Mouse (Mus musculus) WW6 (cell line): ENCODE measurements around the gene Tm7sf2.

Experiments used
- DNase-seq: peaks from one replicate; pipeline ENCODE4 v3.0.0-alpha.2; 2013; ENCODE audit warnings: low read depth, low spot score

Gene Tm7sf2

GRCm38 (mm10) chr19:6067724-6068415 is at the start of gene Tm7sf2:
Gene Tm7sf2 (minus strand): TSS chr19:6068373.
- DNase-seq = peak; percentile 78

DNA sequence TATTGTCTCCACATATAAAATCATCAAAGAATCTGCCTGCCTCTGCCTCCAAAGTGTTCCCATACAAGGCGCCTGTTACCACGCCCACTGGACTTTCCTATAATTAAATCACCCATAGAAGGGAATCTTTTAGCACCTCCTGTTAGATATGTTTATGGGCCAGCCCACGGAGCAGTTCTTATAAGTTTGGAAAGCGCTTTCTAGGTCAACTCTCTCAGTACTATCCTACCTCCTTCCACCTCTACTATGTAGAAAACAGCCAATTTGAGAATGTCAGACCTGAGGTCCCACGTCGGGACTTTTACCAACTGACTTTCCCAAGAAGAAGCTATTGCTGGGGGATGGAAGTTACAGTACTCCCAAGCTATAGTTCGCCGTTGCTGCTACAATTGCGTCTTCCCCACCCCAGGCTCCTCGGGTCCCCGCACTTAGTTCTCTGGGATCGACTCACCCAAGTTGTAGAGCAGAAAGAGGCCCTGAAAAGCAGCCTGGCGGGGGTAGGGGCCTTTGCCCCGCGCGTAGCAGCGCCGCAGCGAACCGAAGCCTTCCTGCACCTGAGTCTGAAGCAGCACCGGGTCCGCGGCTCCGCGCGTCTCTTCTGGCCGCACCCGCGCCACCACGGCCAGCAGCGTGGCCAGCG is 49.3 kb upstream of the Tm7sf2 start:
- no peak for DNase-seq

DNA sequence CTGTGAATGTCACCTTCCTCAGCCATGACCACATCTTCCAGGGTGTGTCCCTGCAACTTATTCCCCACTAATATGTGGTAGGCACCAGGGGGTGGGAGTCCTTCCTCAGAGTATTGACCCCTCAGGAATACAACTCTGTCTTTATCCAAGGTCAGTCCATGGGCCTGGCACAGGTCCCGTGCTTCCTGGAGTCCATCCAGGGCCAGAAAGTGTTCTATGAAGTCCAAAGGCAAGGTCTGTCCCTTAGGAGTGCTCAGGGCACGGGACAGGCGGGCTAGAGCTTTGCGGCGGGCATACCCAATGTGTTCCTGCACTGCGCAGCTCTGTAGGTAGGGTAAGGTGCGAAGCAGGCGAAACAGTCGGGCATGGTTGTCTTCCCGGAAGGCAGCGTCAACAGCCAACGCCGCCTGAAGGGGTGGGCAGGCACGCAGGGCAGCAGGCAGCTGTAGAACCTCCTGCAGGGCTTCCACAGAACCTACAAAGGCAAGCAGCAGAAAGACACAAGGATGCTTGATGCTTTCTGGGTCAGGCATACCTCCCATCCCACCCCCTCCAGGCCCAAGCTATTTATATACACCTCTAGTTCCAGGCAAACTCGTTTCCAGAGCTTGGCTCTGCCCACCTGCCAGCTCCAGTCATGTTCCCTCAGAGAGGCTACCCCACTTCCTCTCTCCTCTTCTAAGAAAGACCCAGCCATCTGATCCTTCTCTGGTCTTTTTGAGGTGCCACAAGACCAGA is 48.1 kb upstream of the Tm7sf2 start:
- no peak for DNase-seq

DNA sequence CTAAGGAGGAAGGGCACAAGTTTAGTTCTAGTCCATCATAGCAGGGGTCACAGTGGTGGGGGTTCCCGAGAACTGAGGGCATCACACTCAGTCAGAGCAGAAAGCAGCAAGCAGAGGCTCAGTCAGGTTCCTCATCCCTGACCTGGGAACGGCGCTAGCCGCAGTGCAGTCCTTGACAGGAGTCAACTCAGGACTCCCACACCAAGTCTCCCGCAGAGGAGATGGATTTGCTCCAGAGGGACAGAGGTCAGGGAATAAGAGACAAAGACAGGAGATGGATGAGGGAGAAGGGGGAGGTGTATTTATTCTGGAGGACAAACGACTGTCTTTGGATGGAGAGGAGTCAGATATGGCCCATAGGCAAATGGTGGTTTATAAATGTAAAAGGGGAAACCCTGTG is 44.9 kb upstream of the Tm7sf2 start:
- DNase-seq = no peak

GRCm38 (mm10) chr19:6105586-6105985 is 37.4 kb upstream of the Tm7sf2 start, which contains the start of gene Naaladl1:
Gene Naaladl1 (plus strand): TSS chr19:6105782.
- no peak for DNase-seq

DNA sequence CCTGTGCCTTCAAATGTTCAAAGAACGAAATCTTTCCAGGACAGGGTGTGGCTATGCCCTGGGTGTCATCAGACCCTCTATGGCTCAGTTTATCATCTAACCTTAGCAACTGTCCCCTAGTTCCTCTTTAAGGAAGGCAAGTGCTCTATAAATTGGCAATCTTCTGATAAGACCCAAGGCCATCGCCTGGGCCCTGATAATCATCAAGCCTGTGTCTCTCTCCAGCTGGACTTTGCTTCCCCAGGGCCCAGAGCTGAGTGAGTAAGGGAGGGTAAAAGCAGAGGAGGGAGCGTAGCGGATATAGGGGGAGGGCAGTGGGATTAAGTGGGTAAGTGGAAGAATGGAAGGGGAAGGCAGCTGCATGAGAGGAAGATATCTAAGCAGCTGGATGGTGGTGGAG is 36.3 kb upstream of the Tm7sf2 start:
- DNase-seq = no peak

DNA sequence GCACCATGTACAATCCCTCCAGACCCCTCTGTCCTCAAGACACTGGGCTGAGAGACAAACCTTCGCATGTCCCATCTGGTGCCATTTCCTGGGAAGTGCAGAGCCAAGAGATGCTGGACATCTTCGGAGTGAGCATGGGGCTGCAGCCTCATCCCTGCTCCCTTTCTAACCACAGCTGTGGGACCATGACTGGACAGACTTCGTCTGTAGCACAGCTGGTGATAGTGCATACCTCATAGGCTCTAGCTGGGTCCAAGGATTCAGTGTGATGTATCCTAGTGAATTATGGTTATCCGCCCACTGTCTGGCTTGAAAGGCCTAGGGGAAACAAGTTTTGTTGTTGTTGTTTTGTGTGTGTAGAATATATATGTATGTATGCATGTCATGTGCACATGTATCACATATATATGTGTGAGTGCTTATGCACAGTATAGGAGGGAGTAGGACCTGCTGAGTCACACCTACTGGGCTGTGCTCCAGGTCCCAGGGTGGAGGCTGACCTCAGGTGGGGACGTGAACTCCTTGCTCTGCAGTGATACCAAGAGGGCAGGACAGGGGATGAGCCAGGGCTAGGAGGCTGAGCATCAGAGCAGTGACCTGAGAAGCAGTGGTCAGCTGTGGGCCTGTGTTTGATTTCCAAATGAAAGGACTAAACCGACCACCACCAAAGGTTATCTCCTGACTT is 34.1 kb upstream of the Tm7sf2 start:
- no peak for DNase-seq

DNA sequence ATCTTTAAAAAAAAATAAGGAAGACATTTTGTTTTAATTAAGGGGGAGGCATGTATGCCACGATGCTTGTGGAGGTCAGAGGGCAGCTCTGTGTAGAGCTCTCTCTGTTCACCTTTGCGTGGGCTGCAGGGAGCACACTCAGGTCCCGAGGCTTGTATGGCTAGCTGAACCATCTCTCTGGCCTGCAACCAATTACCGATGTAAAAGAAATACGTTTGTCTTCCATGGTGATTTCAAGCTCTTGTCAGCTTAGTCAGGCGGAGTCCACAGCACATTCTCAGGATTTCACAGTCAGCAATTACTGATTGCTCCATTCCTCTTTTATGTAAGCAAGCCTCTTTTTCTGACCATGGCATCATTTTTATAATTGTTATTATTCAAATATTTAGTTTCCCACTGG is 33.0 kb upstream of the Tm7sf2 start:
- no peak for DNase-seq

DNA sequence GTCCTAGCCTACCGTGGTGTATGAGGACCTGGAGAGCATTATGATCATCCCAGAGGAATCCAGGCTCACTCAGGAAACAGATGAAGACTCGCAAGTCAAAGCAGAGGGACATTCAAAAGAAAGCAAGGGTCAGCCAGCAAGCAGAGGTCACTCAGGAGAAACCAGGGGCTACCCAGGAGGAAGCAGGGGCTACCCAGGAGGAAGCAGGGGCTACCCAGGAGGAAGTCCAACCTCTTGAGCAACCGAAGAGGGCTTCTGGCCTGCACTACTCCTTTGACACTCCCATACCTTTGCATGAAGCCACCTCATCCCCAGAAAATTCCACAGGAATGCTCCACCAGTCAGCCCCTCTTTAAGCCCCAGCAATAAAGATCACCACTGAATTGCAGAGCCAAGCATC is 29.7 kb upstream of the Tm7sf2 start:
- DNase-seq = no peak

- no peak for DNase-seq
Observed at GRCm38 (mm10) chr19:6094119-6094518, 25.9 kb upstream of the Tm7sf2 start, which contains the start of gene AC131692.1. Gene AC131692.1 (plus strand): TSS chr19:6094419.

- DNase-seq = no peak
Observed at GRCm38 (mm10) chr19:6088841-6089240, 20.7 kb upstream of the Tm7sf2 start.

GRCm38 (mm10) chr19:6085417-6085879 is 17.3 kb upstream of the Tm7sf2 start:
- DNase-seq = peak; percentile 65

DNA sequence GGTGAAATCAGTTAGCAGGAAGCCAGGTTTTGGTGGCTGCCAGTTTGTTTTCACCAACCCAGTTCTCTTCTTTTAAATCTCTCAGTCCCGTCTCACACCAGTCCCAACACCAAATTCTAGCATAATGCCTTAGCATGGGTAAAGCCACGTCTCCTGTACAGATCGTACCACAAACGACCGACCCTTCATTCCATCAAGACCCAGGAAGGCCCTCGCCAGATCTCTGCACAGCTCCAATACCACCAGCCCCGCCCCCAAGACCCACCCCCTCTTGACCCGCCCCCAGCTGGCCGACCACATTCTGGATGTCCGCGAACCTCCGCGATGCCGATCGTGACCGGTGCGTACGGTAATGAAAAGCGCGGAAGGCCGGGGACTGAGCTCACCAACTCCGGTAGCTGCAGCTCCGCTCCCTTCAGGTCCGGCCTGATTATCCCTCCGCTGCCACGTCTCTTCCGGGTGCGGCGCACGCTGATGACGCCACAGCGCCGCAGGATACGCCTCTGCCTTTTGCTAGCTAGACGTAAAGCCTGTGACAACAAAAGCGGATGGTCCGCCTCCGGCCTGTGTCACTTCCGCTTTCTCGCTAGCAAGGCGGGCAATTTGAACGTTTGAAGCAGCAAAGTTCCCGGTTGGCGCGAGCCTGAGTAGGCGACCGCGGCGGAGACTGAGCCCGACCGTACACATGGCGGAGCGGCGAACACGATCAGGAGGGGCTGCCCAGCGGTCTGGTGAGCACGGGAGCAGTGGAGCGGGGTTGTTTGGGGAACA is 16.5 kb upstream of the Tm7sf2 start, which contains the start of the genes Zfpl1 and Cdca5:
TSS of gene Zfpl1 (minus strand) at position 479 of the 771 bp plus-strand sequence.
TSS of gene Cdca5 (plus strand) at position 506 of the 771 bp plus-strand sequence.
- peak; percentile 98 for DNase-seq

DNA sequence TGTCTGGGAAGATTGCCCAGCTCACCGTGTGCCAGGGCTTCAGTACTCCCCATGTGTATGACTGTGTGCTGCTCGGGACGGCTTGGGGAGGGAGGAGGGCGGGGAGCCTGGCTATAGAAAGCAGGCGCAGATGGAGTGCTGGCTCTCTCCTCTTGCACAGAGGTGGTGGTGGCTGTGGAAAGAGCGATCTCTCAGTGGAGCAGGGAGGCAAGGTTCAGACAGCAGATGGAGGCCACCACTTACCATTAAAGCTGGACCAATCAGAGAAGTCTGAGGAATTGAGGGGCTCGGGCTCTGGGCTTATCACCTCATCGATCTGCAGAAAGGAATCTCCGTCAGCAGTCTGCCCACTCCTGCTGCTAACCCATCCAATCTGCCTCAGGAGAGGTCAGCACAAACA is 14.0 kb upstream of the Tm7sf2 start, which contains the start of gene Gm28374:
TSS of gene Gm28374 (minus strand) at position 101 of the 400 bp plus-strand sequence.
- no peak for DNase-seq

- no peak for DNase-seq
Observed at GRCm38 (mm10) chr19:6079983-6080480, 11.9 kb upstream of the Tm7sf2 start, which contains the start of gene Tmem262. Gene Tmem262 (plus strand): TSS chr19:6080033.

DNA sequence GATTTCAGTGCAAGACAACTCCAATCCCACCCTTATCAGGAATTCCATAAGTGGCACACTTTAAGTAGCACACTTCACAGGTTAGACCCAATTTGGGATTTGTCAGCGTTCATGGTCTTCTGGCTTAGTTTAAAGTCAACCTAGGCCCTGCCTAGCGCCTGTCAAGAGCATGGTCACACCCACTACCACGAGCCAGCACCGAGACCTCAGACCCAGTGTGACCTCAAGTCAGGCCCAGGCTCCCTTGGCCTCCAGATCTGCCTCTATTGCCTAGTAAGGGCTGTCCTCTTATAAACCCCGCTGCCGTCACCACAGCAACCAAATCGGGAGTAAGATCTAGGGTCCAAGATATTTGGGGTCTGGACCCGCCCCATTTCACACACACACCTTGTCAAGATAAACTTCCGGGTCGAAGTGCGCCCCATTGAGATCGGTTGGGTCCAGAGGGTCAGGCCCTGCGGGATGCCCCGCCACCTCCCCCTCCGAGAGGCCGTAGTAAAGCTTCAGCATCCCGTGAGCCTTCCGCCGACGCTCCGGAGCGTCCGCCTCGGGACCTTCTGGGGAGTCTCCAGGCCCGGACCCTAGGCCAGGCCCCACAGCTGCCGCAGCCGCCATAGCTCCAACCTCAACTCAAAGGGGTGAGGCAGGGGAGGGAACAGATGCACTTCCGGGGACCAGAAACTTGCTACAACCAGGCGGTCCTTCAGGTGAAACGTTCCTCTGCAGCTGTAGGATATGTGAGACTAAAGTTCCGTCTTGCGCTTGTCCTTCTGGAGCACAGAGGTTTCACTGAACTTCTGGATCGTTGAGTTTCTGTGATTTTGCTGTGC is 8.6 kb upstream of the Tm7sf2 start, which contains the start of gene Vps51:
TSS of gene Vps51 (minus strand) at position 668 of the 830 bp plus-strand sequence.
- peak; percentile 72 for DNase-seq

DNA sequence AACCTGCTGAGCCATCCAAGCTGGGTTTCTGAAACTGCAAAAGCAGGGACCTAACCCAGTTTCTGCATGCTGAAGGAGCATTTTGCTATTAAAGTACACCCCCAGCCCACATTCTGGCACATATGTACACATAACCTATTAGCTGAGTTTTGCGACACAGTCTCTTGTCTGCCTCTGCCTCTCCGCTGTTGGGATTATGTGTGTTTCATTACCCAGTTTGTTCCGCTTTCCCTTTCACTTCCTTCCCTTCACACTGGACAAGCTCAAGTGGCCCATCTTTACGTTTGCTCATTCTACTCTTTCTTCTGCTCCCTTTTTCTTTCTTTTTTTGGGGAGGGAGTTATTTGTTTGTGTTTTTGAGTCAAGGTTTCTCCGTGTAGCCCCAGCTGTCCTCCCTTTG is 5.7 kb upstream of the Tm7sf2 start:
- no peak for DNase-seq

- no peak for DNase-seq
Observed at GRCm38 (mm10) chr19:6071261-6071660, 3.1 kb upstream of the Tm7sf2 start.

DNA sequence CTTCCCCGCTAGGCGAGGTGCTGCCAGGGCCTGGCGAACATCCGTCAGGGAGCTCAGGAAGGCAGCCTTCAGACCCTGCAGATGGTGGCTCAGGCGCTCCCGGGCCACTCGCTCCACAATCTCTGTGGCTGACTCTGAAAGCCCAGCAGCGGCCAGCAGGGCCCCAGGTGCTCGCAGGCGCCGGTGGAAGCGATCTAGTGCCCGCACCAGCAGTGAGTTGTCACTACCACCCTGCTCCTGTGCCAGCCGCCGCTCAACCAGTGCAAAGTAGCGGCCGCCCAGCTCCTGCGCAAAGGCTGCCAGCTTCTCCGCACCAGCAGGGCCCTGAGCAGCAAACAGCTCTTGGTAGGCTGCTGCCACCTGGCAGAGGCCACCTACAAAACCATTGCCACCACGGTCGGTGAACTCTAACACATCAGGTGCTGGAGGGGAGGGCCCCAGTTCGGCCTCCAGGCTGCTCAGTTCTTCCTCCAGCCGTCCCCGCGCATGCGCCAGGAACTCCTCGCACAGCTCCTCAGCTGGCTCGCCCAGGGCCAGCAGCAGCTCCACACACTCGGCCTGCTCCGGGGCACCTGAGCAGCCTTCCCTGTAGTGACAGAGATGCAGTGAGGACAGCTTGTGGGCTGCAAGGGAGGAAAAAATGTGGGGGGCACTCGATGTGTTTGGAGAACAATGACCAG is 2.5 kb upstream of the Tm7sf2 start:
- DNase-seq = no peak
